Mouse (Mus musculus) lung, postnatal 0 days (tissue): ENCODE measurements around the gene Sox5.

Source experiments
- CTCF ChIP-seq: IDR thresholded peaks from 2 replicates; pipeline ENCODE4 v1.5.1; 2016; ENCODE audit warnings: antibody characterized with exemption, mild to moderate bottlenecking
- EP300 ChIP-seq: IDR thresholded peaks from 2 replicates; pipeline ENCODE4 v1.6.1; 2016; ENCODE audit warnings: antibody characterized with exemption, mild to moderate bottlenecking, control low read depth

DNA sequence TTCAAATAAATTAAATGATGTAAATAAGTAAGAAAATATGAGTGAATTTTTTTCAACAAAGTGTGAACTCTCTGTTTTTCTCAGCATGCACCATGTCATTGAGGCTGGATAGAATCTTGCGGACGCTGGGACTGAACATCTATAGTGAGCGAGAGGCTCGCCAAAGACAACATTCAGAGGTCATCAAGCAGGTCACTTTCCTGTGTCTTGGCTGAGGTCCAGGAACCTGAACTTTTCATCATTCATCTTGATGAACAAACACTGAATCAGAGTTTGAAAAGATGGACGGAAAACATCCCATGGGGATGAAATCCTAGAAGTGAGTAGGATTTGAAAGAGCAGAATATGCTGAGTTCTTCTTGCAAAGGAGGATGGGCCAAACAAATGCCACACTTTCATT lies 729.3 kb downstream of the Sox5 start:
- TF ChIP-seq CTCF (no peak), EP300 (no peak)
